Mouse (Mus musculus) bone marrow macrophage, adult 2 months (primary cell): ENCODE results near the gene Crisp3. TPM values are rescaled to one million over a fixed set of nuclear protein-coding genes. Genes with fewer than 3 reads are reported as not detected.
"Not testable (repeated sequence)": the region's sequence is repeated elsewhere in the genome, so short reads cannot be mapped to it uniquely, and the experiment has no call there.

Experiments used
- H3K27ac ChIP-seq: 2 replicates; pipeline ENCODE4 v1.5.1; 2012; ENCODE audit warnings: low read depth, low read length; ENCODE audit not compliant: insufficient read depth
- H3K4me1 ChIP-seq: 2 replicates; pipeline ENCODE4 v1.6.1; 2012; ENCODE audit warnings: low read length; ENCODE audit not compliant: control insufficient read depth, insufficient read depth
- H3K4me3 ChIP-seq: 2 replicates; pipeline ENCODE4 v1.5.1; 2012; ENCODE audit warnings: mild to moderate bottlenecking, low read length, moderate library complexity; ENCODE audit not compliant: insufficient read depth
- CTCF ChIP-seq: IDR thresholded peaks from 2 replicates; pipeline ENCODE4 v1.5.1; 2012; ENCODE audit warnings: low read depth, mild to moderate bottlenecking, low read length, moderate library complexity
- POLR2A ChIP-seq: IDR thresholded peaks from 2 replicates; pipeline ENCODE4 v1.6.1; 2012; ENCODE audit warnings: mild to moderate bottlenecking, low read depth, low read length, borderline replicate concordance
- polyA plus RNA-seq: library from polyadenylated mRNA; stranded (reverse); fragments of >200 nt; gene quantifications from 2 replicates; pipeline ENCODE4 v1.2.4, GENCODE M21; 2012; ENCODE audit not compliant: missing spikeins, insufficient read depth, insufficient read length

Crisp3 gene
- not detected in 2 replicates for polyA plus RNA-seq

DNA sequence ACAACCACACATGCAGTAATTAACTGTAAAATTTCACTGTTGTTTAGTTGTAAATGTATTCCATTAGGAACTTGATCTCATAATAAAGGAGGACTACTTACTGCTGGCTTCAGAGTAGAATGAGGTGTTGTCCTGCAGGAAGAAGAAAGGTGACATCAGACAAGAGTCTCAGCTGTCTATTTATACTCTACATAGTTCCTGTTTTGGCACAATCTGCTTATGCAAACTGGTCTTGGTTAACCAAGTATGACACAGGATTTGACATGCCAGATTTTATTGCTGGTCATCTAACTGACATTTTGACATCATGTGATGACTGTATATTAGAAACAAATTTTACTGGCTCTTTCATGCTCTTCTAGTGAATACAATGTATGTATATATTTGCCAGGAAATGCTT, at the start of gene Crisp3:
Gene Crisp3, minus strand, starts transcription at position 154 of the 400 bp plus-strand sequence.
- Histone ChIP-seq H3K4me1 (no peaks in the 10 kb centered on the region), H3K27ac (no peak within 1 kb of the TSS), H3K4me3 (no peak within 1 kb of the TSS)
- TF ChIP-seq CTCF (no peak), POLR2A (no peak)

DNA sequence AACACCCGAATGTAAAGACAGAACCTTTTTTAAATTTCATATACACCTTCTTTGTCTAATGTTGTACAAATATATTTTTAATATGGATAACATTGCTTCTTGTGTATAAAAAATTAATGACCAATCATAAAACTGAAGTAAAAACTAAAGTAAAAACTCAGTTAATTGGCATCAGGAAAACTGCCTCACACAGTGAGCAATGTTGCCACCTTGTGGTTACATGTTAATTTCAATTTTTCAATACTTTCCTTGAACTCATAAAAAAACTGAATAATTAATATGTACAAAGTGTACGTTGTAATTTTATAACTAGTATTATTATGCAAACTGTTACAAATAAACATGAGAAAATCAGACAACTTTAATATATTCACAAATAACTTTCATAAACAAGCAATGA, 43.3 kb upstream of the Crisp3 start:
- Histone ChIP-seq H3K4me3 (no peak overlapping the region), H3K4me1 (no peaks in the 10 kb centered on the region), H3K27ac (no peak overlapping the region)
- TF ChIP-seq CTCF (no peak), POLR2A (no peak)

DNA sequence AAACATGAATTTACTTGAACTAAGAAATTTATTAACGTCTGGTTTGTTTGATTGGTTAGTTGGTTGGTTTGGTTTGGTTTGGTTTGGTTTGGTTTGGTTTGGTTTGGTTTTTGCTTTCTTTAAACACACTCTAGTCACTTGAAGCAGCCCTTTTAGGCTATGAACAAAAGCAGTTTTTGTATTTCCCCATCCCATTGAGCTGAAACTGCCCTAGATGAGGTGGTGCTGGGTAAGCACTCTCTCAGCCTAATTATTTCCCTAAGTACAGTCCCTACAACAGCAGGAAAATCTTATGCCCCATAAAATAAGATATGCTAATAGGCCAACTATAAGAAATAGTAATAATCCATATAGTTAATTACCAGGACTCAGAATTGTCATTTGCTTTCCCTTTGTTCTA, 33.4 kb upstream of the Crisp3 start:
- TF ChIP-seq POLR2A (no peak), CTCF (no peak)
- Histone ChIP-seq H3K27ac (no peak overlapping the region), H3K4me3 (no peak overlapping the region), H3K4me1 (no peaks in the 10 kb centered on the region)

DNA sequence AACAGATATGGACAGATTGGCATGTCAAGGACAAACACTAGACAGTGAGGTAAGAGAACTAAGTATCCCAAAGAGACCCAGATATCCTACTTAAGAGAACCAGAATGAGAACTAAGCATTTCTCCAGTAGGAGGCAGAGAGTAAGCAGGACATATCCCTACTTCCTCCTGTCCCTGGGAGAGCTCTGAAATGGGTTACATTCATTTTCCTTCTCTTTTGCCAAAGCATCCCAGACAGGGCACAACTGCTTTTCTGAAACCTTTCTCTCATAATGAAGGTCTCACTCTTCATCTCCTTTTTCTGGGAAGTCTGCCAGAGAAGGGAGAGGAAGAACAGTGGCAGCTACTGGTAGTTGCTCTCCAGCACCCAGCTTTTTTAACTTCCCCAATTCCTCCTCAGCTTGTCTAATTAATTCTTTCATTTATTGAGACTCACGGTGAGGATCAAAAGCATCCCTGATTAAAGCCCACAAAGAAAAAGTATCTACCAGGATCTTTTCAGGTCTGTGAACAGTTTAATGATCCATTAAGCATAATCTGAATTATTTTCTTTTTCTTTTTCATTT, 32.9 kb upstream of the Crisp3 start:
- Histone ChIP-seq H3K4me3 (no peak overlapping the region), H3K27ac (no peak overlapping the region), H3K4me1 (no peaks in the 10 kb centered on the region)
- TF ChIP-seq CTCF (no peak), POLR2A (no peak)

DNA sequence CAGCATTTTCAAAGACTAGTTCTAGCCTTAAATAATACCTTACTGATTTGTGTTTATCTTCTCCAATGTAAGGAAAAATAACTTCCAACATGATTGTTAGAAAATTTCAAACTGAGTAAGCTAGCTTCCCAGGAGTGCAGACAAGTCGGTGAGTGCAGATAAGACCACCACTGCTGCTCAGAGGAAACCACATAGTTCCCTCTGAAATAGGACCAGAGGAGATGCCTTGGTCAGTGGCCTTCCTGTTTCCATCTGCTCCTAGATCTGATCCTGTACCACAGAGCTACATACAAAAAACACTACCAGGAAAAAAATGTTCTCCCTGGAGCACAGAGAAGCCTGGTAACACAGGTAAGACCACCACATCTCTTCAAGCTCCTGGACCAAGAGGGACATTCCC, 10.4 kb upstream of the Crisp3 start:
- Histone ChIP-seq H3K4me1 (no peaks in the 10 kb centered on the region), H3K4me3 (no peak overlapping the region), H3K27ac (no peak overlapping the region)
- TF ChIP-seq CTCF (no peak), POLR2A (no peak)

DNA sequence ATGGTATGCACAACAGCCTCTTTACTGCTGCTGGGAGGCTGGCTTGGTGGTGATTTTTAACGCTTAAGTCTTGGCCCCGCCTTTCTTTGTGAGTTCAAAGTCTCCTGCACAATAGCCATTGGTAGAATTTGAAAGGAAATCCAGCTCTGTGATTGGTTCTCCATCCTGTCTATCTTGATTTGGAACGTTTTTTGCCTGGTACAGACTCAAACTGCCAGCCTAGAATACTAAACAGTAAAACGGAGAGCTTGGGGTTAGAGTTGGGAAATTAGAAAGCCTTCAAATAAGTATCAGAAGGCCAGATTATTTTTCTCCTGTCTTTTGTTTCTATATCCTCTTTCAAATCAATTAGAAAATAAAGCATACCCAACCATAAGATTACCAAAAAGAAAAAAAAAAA, 33.5 kb downstream of the Crisp3 start, which contains the start of gene Pgk2:
Gene Pgk2, minus strand, starts transcription at position 101 of the 400 bp plus-strand sequence.
- H3K4me3 ChIP-seq: no peak within 1 kb of the TSS
- TF ChIP-seq POLR2A (no peak), CTCF (no peak)
- no peak within 1 kb of the TSS for H3K27ac ChIP-seq
- no peaks in the 10 kb centered on the region for H3K4me1 ChIP-seq

DNA sequence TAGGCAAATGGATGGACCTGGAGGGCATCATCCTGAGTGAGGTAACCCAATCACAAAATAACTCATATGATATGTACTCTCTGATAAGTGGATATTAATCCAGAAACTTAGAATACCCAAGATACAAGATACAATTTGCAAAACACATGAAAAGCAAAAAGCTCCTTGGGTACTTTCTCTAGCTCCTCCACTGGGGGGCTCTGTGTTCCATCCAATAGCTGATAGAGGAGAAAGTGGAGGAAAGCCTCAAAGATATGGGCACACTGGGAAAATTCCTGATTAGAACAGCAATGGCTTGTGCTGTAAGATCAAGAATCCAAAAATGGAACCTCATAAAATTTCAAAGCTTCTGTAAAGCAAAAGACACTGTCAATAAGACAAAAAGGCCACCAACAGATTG, 40.3 kb downstream of the Crisp3 start:
- not testable (repeated sequence) for H3K27ac ChIP-seq, H3K4me3 ChIP-seq, H3K4me1 ChIP-seq

DNA sequence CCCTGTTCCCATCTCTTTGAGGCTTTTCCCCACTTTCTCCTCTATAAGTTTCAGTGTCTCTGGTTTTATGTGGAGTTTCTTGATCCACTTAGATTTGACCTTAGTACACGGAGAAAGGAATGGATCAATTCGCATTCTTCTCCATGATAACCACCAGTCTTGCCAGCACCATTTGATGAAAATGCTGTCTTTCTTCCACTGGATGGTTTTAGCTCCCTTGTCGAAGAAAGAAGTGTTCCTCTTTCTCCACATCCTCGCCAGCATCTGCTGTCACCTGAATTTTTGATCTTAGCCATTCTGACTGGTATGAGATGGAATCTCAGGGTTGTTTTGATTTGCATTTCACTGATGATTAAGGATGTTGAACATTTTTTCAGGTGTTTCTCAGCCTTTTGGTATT, 51.9 kb downstream of the Crisp3 start:
- H3K4me3 ChIP-seq, H3K27ac ChIP-seq, H3K4me1 ChIP-seq: not testable (repeated sequence)

Other genes with a start within 250 kb of the Crisp3 start
- gene AC192777.2, start 146.8 kb downstream of the Crisp3 start, polyA plus RNA-seq: not detected in 2 replicates
- not detected in 2 replicates for gene Pgk2, start 33.6 kb downstream of the Crisp3 start, polyA plus RNA-seq
- gene Crisp1, start 76.9 kb upstream of the Crisp3 start, polyA plus RNA-seq: not detected in 2 replicates